ENCODE assay signal across 18 mouse cellular contexts in genomic region chrX:162442970-162443369, GRCm38 (mm10).
A peak's percentile ranks its signal among the peaks of the same experiment; 100 is the strongest.
DNase-seq lines count a peak whose midpoint lies in the region; ATAC-seq and TF ChIP-seq lines count a peak whose summit lies in the region.
"Had no signal": no experiment of that assay in that cellular context is flagged by ENCODE, and none has a peak within 500 bp of the region (broad histone marks: within the 10 kb centered on the region; RNA-seq: fewer than 3 reads in every experiment).

No protein-coding gene starts in this region.

- no peak overlapping the region for H3K4me2 ChIP-seq in hindbrain, postnatal 0 days (ENCODE audit: low read depth, low read length)
- no peak overlapping the region for H3K4me2 ChIP-seq in hindbrain, embryonic 13.5 days
- H3K4me2 ChIP-seq in liver, embryonic 14.5 days (ENCODE audit: low read depth), result no peak overlapping the region
- H3K4me2 ChIP-seq: forebrain, embryonic 15.5 days; limb, embryonic 12.5 days had no signal

- H3K36me3 ChIP-seq in hindbrain, postnatal 0 days (ENCODE audit: insufficient read depth, low read length), result no peaks in the 10 kb centered on the region
- no peaks in the 10 kb centered on the region for H3K36me3 ChIP-seq in hindbrain, embryonic 13.5 days
- peaks cover 0 to 27% of the 10 kb centered on the region in 2 experiments; a peak in 2 of 4 replicates for H3K36me3 ChIP-seq in MEL (ENCODE audit: control insufficient read depth in 1 of 2, insufficient read depth in 2 of 2, low read length in 2 of 2)
- H3K36me3 ChIP-seq in liver, embryonic 14.5 days (replicated peaks; ENCODE audit: control insufficient read depth, insufficient read depth, low read depth), result no peaks in the 10 kb centered on the region
- H3K36me3 ChIP-seq: forebrain, embryonic 15.5 days; G1E; limb, embryonic 12.5 days had no signal

- TF ChIP-seq EP300 in MEL (IDR thresholded peaks at IDR 0.05; ENCODE audit: low read depth in 1 of 2, low read length in 2 of 2), result no peak
- TF ChIP-seq EP300 in liver, embryonic 14.5 days (IDR thresholded peaks at IDR 0.05; ENCODE audit: low read depth), result no peak

- no peak overlapping the region for H3K4me3 ChIP-seq in hindbrain, postnatal 0 days (ENCODE audit: low read length)
- H3K4me3 ChIP-seq in hindbrain, embryonic 13.5 days, result no peak overlapping the region
- H3K4me3 ChIP-seq in MEL (ENCODE audit: control insufficient read depth in 1 of 2, insufficient read depth in 1 of 2, low read depth in 2 of 2, low read length in 2 of 2), result no peak overlapping the region
- H3K4me3 ChIP-seq in liver, embryonic 14.5 days (ENCODE audit: insufficient read depth in 1 of 2, low read depth in 2 of 2, low read length in 2 of 2), result no peak overlapping the region
- H3K4me3 ChIP-seq: forebrain, embryonic 15.5 days; heart, adult 2 months; limb, embryonic 12.5 days had no signal

- 38% methylated on average over 1 of the region's 1 CpGs for WGBS in hindbrain, postnatal 0 days
- WGBS in hindbrain, embryonic 13.5 days, result 24% methylated on average over 1 of the region's 1 CpGs
- WGBS in liver, embryonic 14.5 days (ENCODE audit: insufficient replicate concordance), result 19% methylated on average over 1 of the region's 1 CpGs

- no peaks in the 10 kb centered on the region for H3K27me3 ChIP-seq in hindbrain, postnatal 0 days (ENCODE audit: insufficient read depth, low read length)
- peaks cover 38% of the 10 kb centered on the region for H3K27me3 ChIP-seq in hindbrain, embryonic 13.5 days
- H3K27me3 ChIP-seq in MEL (ENCODE audit: control insufficient read depth in 1 of 2, insufficient read depth in 2 of 2, low read length in 2 of 2), result no peaks in the 10 kb centered on the region
- H3K27me3 ChIP-seq in liver, embryonic 14.5 days (ENCODE audit: control insufficient read depth, insufficient read depth, low read length), result no peaks in the 10 kb centered on the region
- H3K27me3 ChIP-seq: forebrain, embryonic 15.5 days had no signal

- ATAC-seq in hindbrain, postnatal 0 days, result 0 out of 2 replicates have a peak, but pooled peaks have one; percentile 32
- ATAC-seq in hindbrain, embryonic 13.5 days (ENCODE audit: low FRiP score), result no peak
- ATAC-seq in liver, embryonic 14.5 days (ENCODE audit: insufficient read depth), result peak; percentile 66
- ATAC-seq: forebrain, embryonic 15.5 days had no signal

- TF ChIP-seq CTCF in hindbrain, postnatal 0 days (IDR thresholded peaks at IDR 0.05; ENCODE audit: low read depth), result no peak
- TF ChIP-seq CTCF in MEL (IDR thresholded peaks at IDR 0.05 in 2 of 3, conservative IDR thresholded peaks at IDR 0.05 in 1 of 3; ENCODE audit: control insufficient read depth in 1 of 3, insufficient read depth in 1 of 3, low read depth in 2 of 3, low read length in 3 of 3, poor library complexity in 1 of 3, severe bottlenecking in 1 of 3), result no peak
- no peak for TF ChIP-seq CTCF in liver, embryonic 14.5 days (IDR thresholded peaks at IDR 0.05; ENCODE audit: low read depth)

- no peak overlapping the region for H3K27ac ChIP-seq in hindbrain, postnatal 0 days
- no peak overlapping the region for H3K27ac ChIP-seq in hindbrain, embryonic 13.5 days
- H3K27ac ChIP-seq in MEL (ENCODE audit: control insufficient read depth, low read depth, low read length), result no peak overlapping the region
- H3K27ac ChIP-seq in liver, embryonic 14.5 days, result no peak overlapping the region
- H3K27ac ChIP-seq: forebrain, embryonic 15.5 days; heart, adult 2 months; limb, embryonic 12.5 days had no signal

- DNase-seq in hindbrain, postnatal 0 days (ENCODE audit: low spot score), result no peak
- DNase-seq in MEL (ENCODE audit: low read depth, low spot score), result peak; percentile 63
- DNase-seq in embryo, embryonic 10.5 days (ENCODE audit: low spot score), result peak; percentile 17
- DNase-seq in liver, embryonic 14.5 days (ENCODE audit: low read depth in 3 of 3, low spot score in 3 of 3), result no peak
- no peak for DNase-seq in gastrocnemius, postnatal 14 days
- no peak for DNase-seq in left cerebral cortex, adult 11 months (ENCODE audit: low spot score)
- no peak for DNase-seq in urinary bladder, postnatal 4 days (ENCODE audit: low spot score in 2 of 2)
- DNase-seq: cerebellum, postnatal 14 days; heart, adult 2 months; kidney, adult 2 months; kidney, postnatal 4 days; layer of hippocampus, postnatal 36 days; right cerebral cortex, postnatal 4 days; thymus, adult 2 months had no signal

- H3K9ac ChIP-seq in hindbrain, postnatal 0 days (replicated peaks; ENCODE audit: low read length), result no peak overlapping the region
- H3K9ac ChIP-seq in hindbrain, embryonic 13.5 days, result no peak overlapping the region
- no peak overlapping the region for H3K9ac ChIP-seq in MEL (ENCODE audit: control insufficient read depth, low read depth, low read length, poor library complexity, severe bottlenecking)
- no peak overlapping the region for H3K9ac ChIP-seq in liver, embryonic 14.5 days (replicated peaks)
- H3K9ac ChIP-seq: forebrain, embryonic 15.5 days; limb, embryonic 12.5 days had no signal

- no peaks in the 10 kb centered on the region for H3K4me1 ChIP-seq in hindbrain, postnatal 0 days (ENCODE audit: insufficient read depth, low read length)
- H3K4me1 ChIP-seq in hindbrain, embryonic 13.5 days (replicated peaks), result no peaks in the 10 kb centered on the region
- H3K4me1 ChIP-seq in MEL (ENCODE audit: control insufficient read depth in 1 of 2, insufficient read depth in 2 of 2, low read length in 2 of 2), result peaks cover 17 to 21% of the 10 kb centered on the region in 2 experiments
- peaks cover 3 to 9% of the 10 kb centered on the region in 2 experiments; a peak in 3 of 4 replicates for H3K4me1 ChIP-seq in liver, embryonic 14.5 days (replicated peaks; ENCODE audit: control insufficient read depth in 2 of 2, insufficient read depth in 2 of 2, low read length in 1 of 2)
- H3K4me1 ChIP-seq: forebrain, embryonic 15.5 days; limb, embryonic 12.5 days had no signal

- H3K79me2 ChIP-seq in MEL (ENCODE audit: control insufficient read depth, insufficient read depth, low read length, poor library complexity), result no peaks in the 10 kb centered on the region

- TF ChIP-seq POLR2A in MEL (IDR thresholded peaks at IDR 0.05; ENCODE audit: control insufficient read depth in 1 of 2, insufficient read depth in 1 of 2, low read depth in 1 of 2, low read length in 2 of 2, poor library complexity in 1 of 2), result no peak

- H3K9me3 ChIP-seq in hindbrain, postnatal 0 days (ENCODE audit: low read length), result no peaks in the 10 kb centered on the region
- H3K9me3 ChIP-seq in hindbrain, embryonic 13.5 days, result no peaks in the 10 kb centered on the region
- H3K9me3 ChIP-seq in MEL (replicated peaks; ENCODE audit: insufficient read depth, low read length), result no peaks in the 10 kb centered on the region
- no peaks in the 10 kb centered on the region for H3K9me3 ChIP-seq in liver, embryonic 14.5 days (ENCODE audit: control insufficient read depth, low read length)
- H3K9me3 ChIP-seq: forebrain, embryonic 15.5 days; G1E; limb, embryonic 12.5 days had no signal

- intact Hi-C loops in gastrocnemius, postnatal 14 days (cut with DNase I; ENCODE audit: low total_unique reads), result no loop called here

- TF ChIP-seq RAD21 in MEL (IDR thresholded peaks at IDR 0.05; ENCODE audit: low read depth, low read length), result no peak

TF ChIP-seq in MEL, 35 proteins besides CTCF, POLR2A, EP300 and RAD21:
- no peak for TF ChIP-seq JUND (IDR thresholded peaks at IDR 0.05; ENCODE audit: low read depth, low read length)
- peak; percentile 35 for TF ChIP-seq TAL1 (IDR thresholded peaks at IDR 0.05; ENCODE audit: low read length)
- no peak for TF ChIP-seq E2F4 (IDR thresholded peaks at IDR 0.05; ENCODE audit: borderline replicate concordance, low read depth, low read length)
- TF ChIP-seq HCFC1 (IDR thresholded peaks at IDR 0.05; ENCODE audit: low read depth, low read length), result no peak
- 0 out of 2 replicates have a peak, but pooled peaks have one; percentile 6 for TF ChIP-seq GATA1 (IDR thresholded peaks at IDR 0.05; ENCODE audit: low read depth, low read length)

Comparison
In these comparisons a context has a peak if more than half of its experiments do, and no peak if none do; other contexts are left out.
1. DNase-seq: peak in MEL (single experiment) and embryo, embryonic 10.5 days (single experiment); none in hindbrain, postnatal 0 days (single experiment), liver, embryonic 14.5 days (0 of 3), gastrocnemius, postnatal 14 days (single experiment), left cerebral cortex, adult 11 months (single experiment) and urinary bladder, postnatal 4 days (0 of 2).